Mouse (Mus musculus): ENCODE measurements around the gene Gm21981.

Gm21981 gene

DNA sequence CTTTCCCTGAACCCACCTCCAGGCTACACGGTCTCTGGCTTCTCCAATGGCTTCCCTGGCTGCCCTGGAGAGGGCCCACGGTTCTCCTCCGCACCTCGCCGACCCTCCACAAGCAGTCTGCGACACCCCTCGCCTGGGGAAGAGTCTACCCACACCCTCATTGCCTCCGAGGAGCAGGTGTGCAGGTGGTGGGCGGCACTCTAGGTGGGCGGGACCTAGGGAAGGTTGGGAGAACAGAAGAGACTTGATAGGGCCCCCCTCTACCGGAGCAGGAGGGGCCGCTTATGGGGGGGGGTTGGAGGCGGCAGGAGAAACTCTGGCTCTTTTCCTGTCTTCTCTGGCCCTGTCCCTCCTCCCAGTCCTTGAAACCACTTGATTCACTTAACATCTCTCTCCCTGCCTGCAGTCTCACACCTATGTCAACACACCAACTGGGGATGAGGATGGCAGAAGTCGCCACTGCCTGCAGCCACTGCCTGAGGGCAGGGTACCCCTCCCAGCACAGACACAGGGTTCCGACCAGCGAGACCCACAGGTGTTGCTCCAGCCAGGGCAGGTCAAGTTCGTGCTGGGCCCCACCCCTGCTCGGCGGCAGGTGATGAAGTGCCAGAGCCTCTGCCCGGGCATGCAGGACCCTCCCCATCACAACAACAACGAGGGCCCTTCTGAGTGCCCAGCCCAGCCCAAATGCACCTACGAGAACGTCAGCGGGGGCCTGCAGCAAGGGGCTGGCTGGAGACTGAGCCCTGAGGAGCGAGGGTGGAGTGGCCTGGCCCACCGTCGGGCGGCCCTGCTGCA, 8.5 kb upstream of the Gm21981 start:
- in situ Hi-C loops (cut with MseI, MboI), result no loop called here

DNA sequence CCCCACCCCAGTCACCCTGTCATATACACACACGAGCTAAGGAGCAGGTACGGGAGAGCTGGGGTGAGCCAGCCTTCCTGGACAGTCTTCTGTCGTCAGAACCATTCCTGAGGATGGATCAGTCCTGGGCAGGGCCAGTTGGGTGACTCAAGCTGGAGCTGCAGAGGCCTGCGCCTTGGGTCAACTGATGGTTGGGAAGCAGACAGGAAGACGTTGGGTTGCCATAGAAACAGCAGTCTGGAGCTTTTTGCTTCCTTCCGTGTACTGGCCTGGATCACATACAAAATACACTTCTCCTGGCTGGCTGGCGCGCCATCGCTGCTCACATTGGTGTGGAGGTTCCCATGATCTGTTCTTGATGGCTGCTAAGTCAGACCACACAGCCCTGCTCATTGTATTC, 7.5 kb upstream of the Gm21981 start:
- in situ Hi-C loops (cut with MseI, MboI), result no loop called here

DNA sequence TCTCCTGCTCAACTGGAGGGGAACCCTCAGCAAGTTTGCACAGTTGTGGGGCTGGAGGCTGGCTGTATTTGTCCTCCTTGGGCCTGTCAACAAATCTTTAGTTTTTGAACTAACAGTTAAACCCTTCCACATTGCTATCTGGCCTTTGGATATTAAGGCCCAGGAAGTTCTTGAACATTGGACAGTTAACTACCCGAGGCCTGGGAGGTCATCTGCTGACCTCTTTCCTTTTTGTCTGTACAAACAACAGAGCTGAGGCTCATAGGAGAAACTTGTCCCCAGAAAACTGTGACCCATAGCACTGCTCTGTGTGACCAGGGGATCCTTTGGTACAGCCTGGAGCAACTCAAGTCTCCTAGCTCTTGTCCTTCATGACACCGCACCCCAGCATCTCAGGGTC, 4.8 kb upstream of the Gm21981 start:
- in situ Hi-C loops (cut with MseI, MboI), result no loop called here

DNA sequence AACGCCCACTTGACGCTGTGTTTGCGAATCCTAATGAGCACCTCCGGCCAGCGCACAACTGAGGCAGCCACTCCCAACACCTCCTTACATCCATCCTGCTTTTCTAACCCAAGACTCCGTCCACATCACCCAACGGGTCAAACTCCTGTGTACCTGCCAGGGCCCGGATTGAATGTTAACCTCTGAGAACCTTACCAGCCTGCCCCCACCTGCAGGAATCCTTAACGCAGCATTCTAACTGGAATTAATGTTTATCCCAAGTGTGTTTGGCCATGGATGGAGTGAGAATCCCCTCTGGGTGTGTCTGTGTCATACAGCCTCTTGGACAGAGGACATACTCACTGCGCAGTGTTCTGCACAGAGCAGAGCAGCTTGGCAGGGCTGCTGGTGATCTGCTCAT, 3.9 kb upstream of the Gm21981 start:
- in situ Hi-C loops (cut with MseI, MboI), result no loop called here

DNA sequence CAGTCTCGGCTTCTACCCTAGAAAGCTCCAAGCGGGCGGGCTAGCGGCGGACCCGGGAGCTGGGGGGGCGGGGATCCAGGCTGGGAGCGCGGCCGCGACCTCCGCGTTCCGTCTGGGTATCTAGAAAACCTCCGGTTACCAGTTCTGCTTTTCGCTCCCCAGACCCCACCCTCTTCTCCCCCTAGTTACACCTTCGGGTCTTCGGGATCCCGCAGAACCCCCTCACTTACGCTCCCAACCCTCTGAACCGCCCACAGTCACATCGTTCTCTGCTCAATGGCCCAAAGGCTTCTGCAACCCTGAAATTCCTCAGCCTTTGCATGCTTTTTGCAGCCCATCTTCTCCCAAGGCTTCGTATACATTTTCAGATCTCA, 1.1 kb upstream of the Gm21981 start:
- in situ Hi-C loops (cut with MseI, MboI), result no loop called here

DNA sequence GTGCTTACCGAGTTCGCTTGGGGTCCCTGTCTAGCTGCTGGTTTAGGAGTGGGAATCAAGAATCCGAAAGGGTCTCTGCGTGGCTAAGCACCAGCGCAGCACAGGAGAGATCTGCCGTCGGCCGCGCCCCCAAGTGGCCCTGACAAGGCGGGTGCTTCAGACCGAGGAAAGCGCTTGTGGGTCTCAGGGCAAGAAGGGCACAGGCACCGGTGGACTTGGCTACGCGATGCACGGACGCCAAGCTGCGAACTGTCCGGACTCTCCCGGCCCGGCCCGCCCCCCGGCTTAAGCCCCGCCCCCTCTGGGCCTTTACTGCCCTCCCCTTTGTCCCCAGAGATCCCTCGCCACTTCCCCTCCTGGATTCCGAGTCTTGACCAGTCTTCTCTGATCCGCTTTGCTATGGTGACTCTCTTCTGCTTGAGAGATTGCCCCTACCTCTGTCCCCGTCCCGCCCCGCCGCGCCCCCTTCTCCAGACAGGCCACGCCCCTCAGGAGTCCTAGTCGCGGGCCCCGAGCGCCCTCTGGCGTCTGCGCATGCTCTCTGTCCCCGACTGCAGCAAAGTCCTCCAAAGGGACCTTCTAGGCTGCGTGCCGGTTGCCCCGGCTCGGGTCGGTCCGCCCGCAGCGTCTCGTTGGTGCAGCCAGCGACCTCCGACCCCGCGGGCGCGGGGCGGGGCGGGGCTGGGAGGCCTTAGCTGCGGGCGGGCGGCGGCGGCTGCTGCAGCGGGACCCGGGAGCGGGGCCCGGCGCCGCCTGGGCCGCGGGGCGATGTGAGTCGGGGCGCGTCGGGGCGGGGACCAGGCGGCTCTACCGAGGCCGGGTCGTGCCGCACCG, 465 bp upstream of the Gm21981 start, which contains the start of gene Prickle4:
TSS of gene Prickle4 (minus strand) at position 234 of the 834 bp plus-strand sequence.
- in situ Hi-C loops (cut with MseI, MboI), result no loop called here

DNA sequence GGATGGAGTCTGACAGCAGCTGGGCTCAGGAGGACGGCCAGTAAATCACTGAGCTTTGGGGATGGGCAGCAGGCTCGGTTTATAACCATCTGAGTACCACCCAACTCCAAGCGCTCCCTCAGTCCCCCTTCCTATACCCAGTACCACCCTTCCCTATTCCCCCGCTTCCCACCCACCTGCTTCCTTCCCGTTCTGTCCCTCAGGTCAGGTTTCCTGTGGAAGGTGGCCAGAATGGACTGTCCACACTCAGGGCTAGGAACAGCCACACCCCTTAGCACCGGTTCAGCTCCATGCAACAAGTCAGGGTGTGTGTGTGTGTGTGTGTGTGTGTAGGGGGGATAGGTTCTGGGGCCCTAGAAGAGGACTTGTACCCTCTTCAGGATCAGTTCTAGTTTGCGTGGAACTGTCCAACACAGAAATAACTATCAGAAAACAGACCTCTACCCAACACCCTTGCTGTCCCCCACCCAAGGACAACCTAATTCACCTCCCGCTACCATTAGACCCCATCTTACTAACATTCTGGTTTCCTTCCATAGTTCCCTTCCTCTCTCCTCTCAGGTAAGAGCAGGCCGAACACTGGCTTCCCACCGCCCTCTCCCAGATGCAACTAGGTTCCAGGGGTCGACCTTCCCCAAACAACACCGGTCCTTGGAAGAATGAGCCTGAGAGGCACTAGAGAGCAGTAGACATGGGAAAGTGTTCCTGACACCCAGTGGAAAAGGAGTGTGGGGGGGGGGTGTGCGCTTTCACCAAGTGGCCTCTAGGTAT, 399 bp downstream of the Gm21981 start:
- in situ Hi-C loops (cut with MseI, MboI), result no loop called here

DNA sequence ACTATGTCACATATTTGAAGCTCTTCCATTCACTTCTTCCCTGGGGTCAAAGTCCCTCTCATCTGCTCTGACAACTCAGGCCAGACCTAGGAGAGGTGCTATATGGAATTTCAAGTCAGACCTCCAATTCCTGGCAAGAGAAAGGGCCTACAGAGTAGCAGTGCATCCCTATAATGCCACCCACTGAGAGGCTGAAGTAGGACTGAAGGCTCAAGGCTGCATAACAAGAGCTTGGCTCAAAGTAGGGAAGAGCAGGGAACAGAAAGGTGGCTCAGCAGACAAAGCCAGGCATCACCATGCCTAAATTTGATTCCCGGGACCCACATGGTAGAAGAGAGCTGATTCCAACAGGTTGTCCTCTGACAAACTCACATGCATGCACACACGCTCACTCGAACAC, 2.6 kb downstream of the Gm21981 start:
- in situ Hi-C loops (cut with MseI, MboI), result no loop called here

DNA sequence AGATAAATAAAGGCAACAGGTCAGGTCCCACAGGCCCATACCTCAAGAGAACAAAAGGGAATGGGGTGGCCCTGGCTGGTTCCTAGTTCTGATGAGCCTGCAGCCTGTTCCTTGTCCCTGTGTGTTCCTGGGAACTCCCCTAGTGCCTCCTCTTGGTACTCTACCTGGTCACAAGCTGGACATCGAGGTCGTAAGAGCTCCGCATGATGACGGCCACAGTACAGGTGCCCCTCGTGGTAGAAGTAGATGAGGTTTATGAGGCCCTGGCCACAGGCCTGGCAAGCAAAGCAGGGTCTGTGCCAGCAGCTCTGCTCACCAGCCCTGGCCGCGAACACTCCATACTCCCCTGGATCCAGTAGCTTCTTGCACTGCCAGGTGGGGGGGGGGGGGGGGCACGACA, 4.4 kb downstream of the Gm21981 start:
- in situ Hi-C loops (cut with MseI, MboI), result no loop called here

DNA sequence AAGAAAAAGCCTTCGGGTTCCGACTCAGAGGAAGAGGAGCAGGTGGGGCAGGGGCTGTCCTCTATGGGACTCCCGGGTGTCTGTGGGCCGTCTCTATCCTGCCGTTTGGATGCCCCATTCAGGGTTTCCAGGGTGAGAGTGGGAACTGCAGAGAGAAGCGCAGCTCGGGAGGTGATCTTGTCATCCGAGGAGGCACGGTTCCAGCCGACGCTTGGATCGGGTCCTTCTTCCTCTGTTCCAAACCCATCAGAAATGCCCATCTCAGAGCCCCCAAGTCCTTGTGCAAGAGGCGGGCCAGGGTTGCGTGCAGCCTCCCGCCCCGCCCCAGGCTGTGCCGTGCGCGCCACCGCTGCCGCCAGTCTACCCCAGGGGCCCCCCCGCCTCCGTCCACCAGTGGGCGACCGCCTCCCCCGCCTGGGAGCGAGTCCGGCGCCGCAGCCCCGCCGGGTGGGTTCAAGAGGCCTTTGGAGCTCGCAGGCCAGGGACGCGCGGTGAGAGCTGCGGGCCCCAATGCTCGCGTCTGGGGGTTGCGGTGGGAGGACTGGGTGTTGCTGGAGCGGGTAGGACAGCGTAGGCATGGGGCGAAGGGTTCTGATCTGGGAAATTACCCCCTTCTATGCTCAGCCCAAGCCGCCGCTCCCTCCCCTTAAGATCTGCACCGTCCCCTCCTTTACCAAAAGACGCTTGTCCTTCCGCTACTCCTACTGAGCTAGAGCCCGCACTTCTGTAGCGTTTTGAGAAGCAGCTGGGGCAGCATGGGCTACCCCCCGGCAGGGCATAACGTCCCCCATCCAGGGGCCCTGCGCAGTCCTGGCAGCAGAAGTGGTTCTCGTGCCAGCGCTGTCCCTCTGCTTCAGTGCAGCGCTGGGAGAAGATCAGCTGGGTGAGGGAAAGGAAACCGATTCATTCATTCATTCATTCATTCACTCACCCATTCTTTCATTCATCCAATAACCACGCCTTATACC, 5.4 kb downstream of the Gm21981 start, which contains the start of gene Frs3:
TSS of gene Frs3 (plus strand) at position 423 of the 968 bp plus-strand sequence.
- in situ Hi-C loops (cut with MseI, MboI), result no loop called here

DNA sequence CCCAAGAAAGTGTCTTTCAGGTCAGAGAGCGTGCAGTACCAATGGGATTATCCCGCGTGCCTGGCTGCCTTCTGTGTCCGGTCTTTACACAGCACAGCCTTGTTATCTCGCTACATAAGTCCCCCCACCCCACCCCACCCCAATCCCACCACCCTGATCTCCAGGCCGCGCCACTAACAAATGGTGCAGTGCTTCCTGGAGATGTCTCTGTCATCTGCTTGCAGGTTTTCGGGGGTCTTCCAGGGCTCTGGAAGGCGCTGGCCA, 6.0 kb downstream of the Gm21981 start, which contains the start of gene Tomm6:
TSS of gene Tomm6 (minus strand) at position 43 of the 264 bp plus-strand sequence.
- in situ Hi-C loops (cut with MseI, MboI), result no loop called here

DNA sequence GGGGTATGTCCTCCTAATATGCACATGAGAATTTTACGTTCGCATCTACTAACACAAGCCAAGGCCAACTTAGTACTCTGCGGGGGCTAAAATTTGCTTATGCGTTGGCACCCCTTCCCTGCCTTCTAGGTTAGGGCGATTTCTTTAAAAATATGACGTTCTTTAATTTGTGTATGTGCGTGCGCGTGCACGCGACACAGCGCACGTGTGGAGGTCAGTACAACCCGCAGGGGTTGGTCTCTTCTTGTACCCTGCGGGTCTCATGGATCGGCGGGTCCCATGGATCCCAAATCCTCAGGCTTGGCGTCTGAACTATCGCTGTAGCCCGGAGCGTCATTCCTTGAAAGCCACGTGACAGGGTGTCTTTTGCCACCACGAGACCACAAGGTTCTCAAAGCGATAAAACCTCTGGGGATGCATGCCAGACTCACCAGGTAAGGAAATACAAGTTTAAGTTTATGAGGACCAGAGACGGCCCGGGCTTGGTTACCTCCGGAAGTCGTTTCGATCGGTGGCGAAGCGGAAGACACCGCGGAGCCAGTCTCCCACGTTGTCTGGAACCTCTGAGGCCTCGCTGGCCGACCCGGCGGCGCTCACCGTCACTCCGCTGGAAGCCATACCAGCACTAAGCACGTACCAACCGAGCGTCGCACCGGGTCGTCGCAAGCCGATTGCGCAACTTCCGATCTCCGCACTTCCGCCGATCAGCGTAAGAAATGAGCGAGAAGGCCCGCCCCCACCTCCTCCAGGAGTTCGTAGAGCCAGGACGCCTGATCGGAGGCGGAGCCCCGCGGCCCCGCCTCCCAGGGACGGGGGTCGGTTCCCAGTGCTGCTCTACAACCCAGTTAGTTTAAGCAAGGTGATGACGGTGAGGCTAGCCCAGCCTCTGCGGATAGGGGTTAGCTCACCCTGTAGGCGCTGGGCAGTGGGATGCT, 6.6 kb downstream of the Gm21981 start:
- in situ Hi-C loops (cut with MseI, MboI), result no loop called here

DNA sequence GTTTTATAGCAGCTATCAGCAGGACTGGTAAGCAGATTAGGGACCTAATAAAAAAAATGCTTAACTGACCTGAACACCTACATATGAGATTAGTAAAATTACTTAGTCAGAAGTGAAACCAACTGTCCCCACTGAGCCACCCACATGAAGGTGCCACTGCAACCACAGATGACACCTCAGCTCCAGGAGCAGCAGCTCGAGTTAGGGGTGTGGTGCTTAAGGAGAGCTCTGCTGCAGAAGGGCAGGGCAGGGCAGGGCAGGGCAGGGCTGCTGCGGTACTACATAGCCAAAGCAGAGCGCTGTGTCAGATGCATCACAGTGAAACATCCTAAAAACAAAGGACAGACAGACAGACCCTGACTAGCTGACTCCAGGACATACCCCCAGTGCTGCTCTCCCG, 11.4 kb downstream of the Gm21981 start:
- in situ Hi-C loops (cut with MseI, MboI), result no loop called here

DNA sequence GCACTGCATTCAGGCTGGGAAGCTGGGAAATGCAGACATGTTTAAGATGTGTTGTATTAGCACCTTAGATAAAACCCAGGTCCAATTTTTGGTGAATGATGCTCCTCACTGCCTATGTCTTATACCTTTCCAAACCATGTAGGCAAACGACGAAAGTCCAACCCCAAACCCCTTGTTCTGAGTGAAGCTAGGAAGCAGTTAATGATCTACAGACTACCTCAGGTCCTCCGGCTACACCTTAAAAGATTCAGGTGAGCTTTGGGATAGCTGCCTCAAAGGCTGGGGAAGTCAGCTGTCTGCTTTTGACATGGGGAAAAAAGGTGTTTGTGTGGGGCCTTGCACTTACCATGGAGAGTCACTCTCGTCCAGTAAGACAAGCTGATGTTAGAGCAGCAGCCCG, 15.6 kb downstream of the Gm21981 start:
- in situ Hi-C loops (cut with MseI, MboI), result loop anchor here in 1 of 2 experiments (5.0 kb wide), 1 partner anchor 36 kb away; no protein-coding TSS in a partner anchor

DNA sequence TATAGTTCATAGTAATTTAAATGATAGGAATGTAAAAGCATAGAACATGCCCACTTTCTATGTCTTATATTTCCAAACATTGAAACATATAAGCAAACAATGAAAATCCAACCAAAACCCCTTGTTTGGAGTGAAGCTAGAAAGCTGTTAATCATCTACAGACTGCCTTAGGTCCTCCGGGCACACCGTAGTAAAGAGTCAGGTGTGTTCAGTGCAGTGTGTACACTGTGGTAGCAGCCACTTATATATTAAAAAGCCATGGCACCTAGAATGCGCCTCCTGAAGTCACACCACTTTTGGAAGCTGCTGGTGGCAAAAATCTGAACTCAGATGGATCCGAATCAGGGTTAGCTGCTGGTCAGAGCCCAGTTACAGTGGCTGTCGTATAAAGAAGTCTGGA, 16.0 kb downstream of the Gm21981 start:
- in situ Hi-C loops (cut with MseI, MboI), result loop anchor here in 1 of 2 experiments (5.0 kb wide), 1 partner anchor 36 kb away; no protein-coding TSS in a partner anchor

DNA sequence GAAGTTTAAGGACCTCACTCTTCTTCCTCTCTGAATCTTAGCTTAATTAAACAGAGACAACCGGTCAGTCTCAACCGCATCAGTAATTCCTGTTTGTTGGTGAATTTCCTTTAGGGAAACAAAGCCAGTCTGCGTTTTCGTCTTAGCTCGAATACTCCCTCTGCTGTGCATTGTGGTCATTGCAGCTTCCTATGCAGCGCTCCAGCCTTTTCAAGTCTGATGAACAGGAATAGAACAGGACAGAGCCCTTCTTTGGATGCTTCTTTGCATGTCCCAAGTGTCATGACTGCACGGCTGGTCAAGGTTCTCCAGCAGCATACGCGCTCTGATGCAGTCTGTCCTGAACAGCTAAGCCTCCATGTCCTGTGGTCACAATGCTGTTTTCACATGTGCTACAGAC, 17.7 kb downstream of the Gm21981 start:
- in situ Hi-C loops (cut with MseI, MboI), result loop anchor here in 1 of 2 experiments (5.0 kb wide), 1 partner anchor 34 kb away; no protein-coding TSS in a partner anchor

DNA sequence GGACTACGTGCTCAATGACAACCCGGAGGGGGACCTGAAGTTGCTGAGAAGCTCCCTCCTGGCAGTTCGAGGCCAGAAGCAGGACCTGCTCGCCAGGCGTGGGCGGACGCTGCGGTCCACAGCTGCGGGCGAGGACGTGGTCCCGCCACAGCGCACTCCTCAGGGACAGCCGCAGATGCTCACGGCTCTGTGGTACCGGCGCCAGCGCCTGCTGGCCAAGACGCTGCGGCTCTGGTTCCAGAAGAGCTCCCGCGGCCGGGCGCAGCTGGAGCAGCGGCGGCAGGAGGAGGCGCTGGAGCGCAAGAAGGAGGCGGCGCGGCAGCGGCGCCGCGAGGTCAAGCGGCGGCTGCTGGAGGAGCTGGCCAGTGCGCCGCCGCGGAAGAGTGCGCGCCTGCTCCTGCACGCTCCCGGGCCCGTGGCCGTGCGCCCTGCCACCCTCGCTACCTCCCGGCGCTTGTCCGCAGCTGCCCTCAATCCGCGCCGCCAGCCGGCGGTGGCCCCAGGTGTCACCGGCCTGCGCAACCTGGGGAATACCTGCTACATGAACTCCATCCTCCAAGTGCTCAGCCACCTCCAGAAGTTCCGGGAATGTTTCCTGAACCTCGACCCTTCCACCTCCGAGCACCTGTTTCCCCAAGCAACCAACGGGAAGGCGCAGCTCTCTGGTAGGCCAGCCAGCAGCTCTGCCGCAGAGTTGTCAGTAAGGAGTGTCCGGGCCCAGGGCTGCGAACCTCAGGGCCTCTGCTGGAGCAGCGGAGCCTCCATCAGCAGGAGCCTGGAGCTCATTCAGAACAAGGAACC, 21.7 kb downstream of the Gm21981 start:
- in situ Hi-C loops (cut with MseI, MboI), result no loop called here

DNA sequence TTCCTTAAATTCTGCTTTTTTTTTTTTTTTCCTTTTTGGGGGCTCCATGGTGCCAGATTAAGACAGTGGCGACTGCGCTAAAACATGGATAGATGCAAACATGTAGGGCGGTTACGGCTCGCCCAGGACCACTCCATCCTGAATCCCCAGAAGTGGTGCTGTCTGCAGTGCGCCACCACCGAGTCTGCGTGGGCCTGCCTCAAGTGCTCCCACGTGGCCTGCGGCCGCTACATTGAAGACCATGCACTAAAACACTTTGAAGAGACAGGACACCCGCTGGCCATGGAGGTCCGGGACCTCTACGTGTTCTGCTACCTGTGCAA, 22.3 kb downstream of the Gm21981 start:
- in situ Hi-C loops (cut with MseI, MboI), result no loop called here

DNA sequence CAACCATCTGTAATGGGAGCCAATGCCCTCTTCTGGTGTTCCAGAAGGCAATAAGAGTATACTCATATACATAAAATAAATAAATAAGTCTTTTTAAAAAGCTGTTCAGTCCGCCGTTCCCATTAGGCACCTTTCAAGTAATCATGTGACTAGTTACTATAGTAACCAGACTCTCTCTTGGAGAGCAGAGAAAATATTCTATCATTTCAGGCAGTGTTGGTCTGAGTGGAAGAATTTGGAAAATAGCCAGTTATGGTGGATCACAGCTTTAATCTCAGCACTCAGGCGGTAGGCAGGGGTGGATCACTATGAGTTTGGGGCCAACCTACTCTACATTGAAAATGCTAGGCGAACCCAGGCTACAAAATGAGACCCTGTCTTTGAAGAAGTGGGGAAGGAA, 25.1 kb downstream of the Gm21981 start:
- in situ Hi-C loops (cut with MseI, MboI), result no loop called here
